Mouse (Mus musculus) left cerebral cortex, postnatal 36 days (tissue): Measurements from ENCODE around the gene Rprml. TPM values are rescaled to one million over a fixed set of nuclear protein-coding genes. Genes with fewer than 3 reads are reported as not detected.
A peak's percentile ranks its signal among the peaks of the same experiment; 100 is the strongest.

Experiments used
- DNase-seq, 2 experiments: peaks; one replicate each; pipeline ENCODE4 v3.0.0; 2021 to 2022; ENCODE audit warnings: low spot score in 2 of 2, mixed read lengths in 1 of 2
- intact Hi-C: fragments of 180-260 bp; cut with DNase I; formaldehyde crosslinking; loops from one replicate; pipeline ENCODE4 v1.15.1; 2025
- total RNA-seq, 2 experiments: library from RNA; stranded (reverse); gene quantifications; 2 replicates each; pipeline ENCODE4 v1.2.3; 2021

Rprml gene
- total RNA-seq = 10 to 100 TPM; 84.9 to 98.5 TPM

GRCm38 (mm10) chr11:103649301-103649982, at the start of gene Rprml:
TSS of gene Rprml (plus strand) at chr11:103649570.
- intact Hi-C loops = loop anchor here (1.0 kb wide), 2 partner anchors 13 to 17 kb away; no protein-coding TSS in a partner anchor
- DNase-seq = peak; percentile 88 to 92

- intact Hi-C loops = no loop called here
- DNase-seq = no peak
These were observed 42.8 kb upstream of the Rprml start for GRCm38 (mm10) chr11:103606611-103607010.

DNA sequence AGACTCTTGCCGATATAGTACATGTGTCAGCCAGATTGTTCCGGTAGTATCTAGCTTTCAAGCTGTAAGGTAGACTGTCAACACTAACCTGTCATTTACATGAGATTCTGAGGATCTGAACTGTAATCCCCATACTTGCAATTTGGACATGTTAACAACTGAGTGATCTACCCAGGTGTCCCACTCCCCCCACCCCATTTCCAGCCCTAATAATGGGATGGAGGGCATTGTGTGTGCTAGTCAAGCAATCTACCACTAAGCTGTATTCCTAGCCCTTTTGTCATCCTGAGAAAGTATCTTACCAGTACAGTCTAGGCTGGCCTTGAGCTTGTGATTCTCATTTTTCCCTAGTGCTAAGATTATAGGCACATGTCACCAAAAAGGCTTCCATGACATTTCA, 38.6 kb upstream of the Rprml start:
- intact Hi-C loops = no loop called here
- no peak for DNase-seq

DNA sequence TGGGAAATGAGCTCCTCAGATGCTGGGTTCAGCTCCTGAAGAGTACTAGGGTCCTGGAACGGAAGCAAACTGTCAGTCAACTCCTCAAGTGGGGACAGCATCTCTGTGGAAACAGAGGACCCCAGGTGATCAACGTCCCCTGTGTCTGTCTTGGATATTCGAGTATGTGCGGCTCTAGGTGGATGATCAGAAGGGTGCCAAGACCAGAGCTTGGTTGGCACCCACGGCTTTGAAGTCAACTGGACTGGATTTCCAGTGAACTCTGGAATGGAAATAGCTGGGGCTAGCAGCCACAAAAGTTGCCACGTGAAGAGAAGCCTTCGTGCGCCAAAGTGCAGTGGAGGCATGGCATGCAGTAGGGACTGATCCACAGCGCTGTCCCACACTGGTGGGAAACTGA, 28.3 kb upstream of the Rprml start, which contains the start of gene Gm884:
TSS of gene Gm884 (minus strand) at position 101 of the 400 bp plus-strand sequence.
- DNase-seq = no peak
- intact Hi-C loops = no loop called here

DNA sequence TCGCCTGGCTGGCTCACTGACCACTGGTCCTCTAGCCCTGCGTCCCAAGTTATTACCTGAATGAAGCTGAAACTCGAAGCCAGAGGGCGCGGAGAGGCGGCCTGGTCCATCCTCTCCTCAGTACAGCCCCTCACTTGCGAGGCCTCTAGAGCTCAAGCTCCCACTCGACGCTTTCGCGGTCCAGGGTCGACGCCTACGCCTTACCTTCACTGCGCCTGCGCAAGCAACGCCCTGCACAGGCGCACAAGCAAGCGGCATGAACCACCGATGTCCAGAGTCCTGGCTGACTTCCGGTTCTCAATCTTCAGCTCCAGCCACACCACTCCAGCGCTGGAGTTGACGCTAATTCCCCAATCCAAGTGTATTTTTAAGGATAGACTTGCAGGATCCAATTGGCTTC, 21.9 kb upstream of the Rprml start:
- no peak for DNase-seq
- intact Hi-C loops = no loop called here

DNA sequence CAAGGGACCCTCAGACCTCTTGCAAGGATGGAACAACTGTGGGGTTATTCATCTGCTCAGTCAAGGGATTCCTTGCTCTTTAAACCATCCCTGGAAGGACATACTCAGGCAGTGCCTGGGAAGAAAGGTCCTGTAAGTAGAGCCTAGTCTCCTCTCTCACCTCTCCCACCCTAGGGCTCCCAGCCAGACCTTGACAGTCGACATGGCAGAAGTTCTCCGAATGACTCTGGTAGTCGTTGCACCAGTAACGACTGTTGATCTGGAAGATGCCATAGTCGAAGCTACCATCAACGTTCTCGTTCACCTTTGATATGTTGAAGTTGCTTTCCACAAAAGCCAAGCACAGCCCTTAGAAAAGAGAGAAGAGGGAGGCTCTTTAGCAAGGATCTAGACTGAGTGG, 14.6 kb upstream of the Rprml start:
- intact Hi-C loops = loop anchor here (5.0 kb wide), 1 partner anchor 277 kb away; no protein-coding TSS in a partner anchor
- DNase-seq = no peak

GRCm38 (mm10) chr11:103635481-103635880, 13.9 kb upstream of the Rprml start:
- intact Hi-C loops = loop anchor here (5.0 kb wide), 1 partner anchor 277 kb away; no protein-coding TSS in a partner anchor
- DNase-seq = no peak

DNA sequence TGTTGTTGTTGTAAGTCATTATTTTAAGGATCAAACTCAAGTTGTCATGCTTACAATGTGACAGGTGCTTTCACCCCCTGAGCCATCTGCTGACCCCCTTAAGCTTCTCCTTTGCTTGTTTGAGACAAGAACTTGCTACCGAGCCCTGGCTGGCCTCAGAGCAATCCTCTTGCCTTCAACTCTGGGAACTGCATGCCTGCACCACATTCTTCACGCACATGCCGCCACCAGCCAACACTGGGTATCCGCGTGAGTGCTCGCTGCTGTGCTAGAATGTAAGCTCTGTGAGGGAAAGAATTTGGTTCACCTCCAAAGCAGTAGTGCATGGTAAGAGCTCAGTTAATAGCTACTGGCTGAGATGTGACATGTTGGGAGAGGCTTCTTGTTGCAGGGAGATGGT, 13.1 kb upstream of the Rprml start:
- intact Hi-C loops = loop anchor here (5.0 kb wide), 1 partner anchor 276 kb away; no protein-coding TSS in a partner anchor
- no peak for DNase-seq

- intact Hi-C loops = loop anchor here (1.0 to 5.0 kb wide), 3 partner anchors 37 to 274 kb away; no protein-coding TSS in a partner anchor
These were observed 10.6 kb upstream of the Rprml start, which contains the start of gene Lyzl6 for GRCm38 (mm10) chr11:103638790-103639189. TSS of gene Lyzl6 (minus strand) at chr11:103638890.

GRCm38 (mm10) chr11:103639407-103639946, 9.9 kb upstream of the Rprml start:
- intact Hi-C loops = loop anchor here (1.0 to 5.0 kb wide), 3 partner anchors 36 to 273 kb away; no protein-coding TSS in a partner anchor
- peak; percentile 55 to 62 for DNase-seq

More at GRCm38 (mm10) chr11:103638790-103639189, 10.6 kb upstream of the Rprml start, which contains the start of gene Lyzl6:
- no peak for DNase-seq

DNA sequence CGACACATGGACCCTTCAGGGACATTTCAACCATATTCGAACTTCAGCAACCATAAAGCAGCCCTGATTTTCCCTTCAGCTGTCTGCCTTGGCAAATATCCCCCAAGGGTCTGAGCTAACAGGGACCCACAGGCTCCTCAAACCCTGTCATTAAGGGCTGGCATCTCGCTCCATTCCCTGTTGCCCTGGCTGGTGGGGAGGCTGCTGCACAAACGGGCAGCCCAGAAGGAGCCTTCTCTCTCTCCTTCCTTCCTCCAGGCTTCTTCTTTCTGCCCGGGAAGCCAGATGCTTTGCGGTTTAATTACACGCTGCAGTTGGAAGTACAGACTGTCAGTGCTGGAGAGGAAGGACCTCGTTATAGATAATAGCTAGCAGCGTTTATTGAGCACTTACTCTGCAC, 6.2 kb upstream of the Rprml start:
- DNase-seq = no peak
- intact Hi-C loops = no loop called here

- DNase-seq = no peak
- intact Hi-C loops = no loop called here
These were observed 3.6 kb upstream of the Rprml start for GRCm38 (mm10) chr11:103645731-103646130.

DNA sequence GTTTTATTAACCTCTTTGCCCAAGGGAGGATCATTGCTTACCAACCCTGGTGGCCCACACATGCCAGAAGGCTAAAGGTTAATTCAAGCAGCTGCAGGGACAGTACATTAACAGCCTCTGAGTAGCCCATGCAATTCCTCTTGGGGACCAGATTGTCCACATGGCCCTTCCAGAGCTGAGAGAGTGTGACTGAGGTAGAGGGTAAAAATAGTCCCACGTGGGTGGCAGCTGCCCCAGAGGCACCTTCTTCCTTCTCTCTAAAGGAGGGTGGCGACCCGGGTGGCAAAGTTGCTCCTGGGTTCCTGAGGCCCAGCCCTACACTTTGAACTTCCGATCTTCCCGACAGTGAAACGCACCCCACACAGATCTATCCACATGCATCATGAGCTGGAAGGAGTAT, 3.1 kb upstream of the Rprml start:
- intact Hi-C loops = no loop called here
- DNase-seq = no peak

DNA sequence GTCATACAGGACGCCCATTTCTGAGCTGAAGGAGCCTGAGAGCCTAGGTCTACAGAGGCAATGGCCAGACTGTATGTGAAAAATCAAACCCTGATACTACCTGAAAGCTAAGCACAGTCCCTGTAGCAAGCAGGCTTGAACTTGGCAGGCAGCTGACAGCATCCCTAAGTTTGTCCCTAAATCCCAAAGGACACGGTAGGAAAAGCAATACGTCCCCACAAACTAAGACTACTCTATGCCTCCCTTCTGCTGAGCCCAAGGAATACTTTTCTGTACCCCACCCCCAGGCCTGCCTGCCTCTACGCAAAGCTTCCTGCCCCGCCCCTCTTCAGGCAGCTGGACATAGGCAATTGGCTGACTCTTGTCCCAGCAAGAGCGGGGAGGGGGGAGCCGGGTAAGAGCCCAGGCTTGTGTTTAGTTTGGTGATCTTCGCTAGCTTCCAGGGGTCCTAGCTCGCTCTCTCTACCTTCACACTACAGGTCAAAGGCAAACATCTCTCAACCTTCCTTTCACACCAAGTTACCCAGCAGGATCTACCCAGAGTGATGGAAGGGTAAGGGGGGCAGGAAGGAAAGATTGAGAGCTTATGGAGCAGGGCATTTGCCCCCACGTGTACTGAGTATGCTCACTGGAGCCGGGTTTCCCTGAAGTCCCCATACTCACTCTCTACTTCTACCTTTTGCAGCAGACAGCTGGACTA, 1.3 kb upstream of the Rprml start:
- intact Hi-C loops = no loop called here

GRCm38 (mm10) chr11:103648656-103649055, 714 bp upstream of the Rprml start:
- DNase-seq = peak; percentile 48 to 50
- intact Hi-C loops = loop anchor here (1.0 kb wide), 2 partner anchors 14 to 18 kb away; no protein-coding TSS in a partner anchor

More for the DNA sequence above, 1.3 kb upstream of the Rprml start:
- DNase-seq = peak in 1 of 2 experiments; percentile 11

DNA sequence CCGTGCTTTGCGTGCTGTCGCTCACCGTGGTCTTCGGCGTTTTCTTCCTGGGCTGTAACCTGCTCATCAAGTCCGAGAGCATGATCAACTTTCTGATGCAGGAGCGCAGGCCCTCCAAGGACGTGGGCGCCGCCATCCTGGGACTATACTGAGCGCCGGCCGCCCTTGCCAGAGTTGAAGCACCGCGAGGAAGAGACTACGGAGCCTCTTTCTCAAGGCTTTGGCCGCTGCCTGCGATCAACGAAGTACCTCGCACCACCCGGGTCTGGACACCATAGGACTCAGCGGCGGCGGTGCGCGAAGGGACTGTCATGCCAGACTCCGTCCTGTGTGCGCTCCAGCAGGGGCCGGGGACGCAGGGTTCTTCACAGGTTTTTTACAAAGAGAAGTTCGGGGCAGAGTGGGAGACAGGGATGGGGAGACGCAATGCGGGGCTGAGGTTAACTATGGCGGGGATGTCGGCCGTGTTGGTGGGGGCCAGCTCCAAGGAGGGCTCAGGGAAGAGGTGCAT, 668 bp downstream of the Rprml start:
- intact Hi-C loops = loop anchor here (1.0 kb wide), 2 partner anchors 12 to 16 kb away; no protein-coding TSS in a partner anchor
- DNase-seq = no peak

GRCm38 (mm10) chr11:103651426-103651825, 2.1 kb downstream of the Rprml start:
- DNase-seq = peak; percentile 40 to 52
- intact Hi-C loops = no loop called here

- intact Hi-C loops = no loop called here
- DNase-seq = peak; percentile 68 to 76
These were observed 4.1 kb downstream of the Rprml start for GRCm38 (mm10) chr11:103653359-103653965.

DNA sequence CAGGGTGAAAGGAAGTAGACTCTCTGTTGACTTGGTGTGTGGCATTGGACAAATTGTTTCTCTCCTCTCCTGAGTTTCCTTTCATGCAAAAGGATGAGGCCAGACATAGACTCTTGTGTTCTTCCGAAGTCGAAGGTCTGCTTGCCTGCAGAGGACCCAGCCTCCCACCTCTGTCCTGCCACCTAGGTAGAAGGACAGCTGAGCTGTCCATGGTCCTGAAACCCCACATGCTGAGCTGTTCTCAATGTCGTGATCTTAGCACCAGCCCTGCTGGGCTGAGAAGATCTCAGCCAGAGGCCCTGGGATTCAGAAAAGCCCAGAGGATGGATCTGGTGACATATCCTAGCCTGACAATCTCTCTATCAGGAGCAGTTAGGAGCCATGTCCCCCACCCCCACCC, 7.2 kb downstream of the Rprml start:
- intact Hi-C loops = no loop called here
- DNase-seq = no peak
